Mouse (Mus musculus): ENCODE data around the gene Klhdc2. TPM values are rescaled to one million over a fixed set of nuclear protein-coding genes. Genes with fewer than 3 reads are reported as not detected.

Klhdc2 gene
- polyA plus RNA-seq (2015; fragmentation: Nextera tagmentation; extraction: Ambion mirVana), result 37.9 and 38.8 TPM in 2 replicates

DNA sequence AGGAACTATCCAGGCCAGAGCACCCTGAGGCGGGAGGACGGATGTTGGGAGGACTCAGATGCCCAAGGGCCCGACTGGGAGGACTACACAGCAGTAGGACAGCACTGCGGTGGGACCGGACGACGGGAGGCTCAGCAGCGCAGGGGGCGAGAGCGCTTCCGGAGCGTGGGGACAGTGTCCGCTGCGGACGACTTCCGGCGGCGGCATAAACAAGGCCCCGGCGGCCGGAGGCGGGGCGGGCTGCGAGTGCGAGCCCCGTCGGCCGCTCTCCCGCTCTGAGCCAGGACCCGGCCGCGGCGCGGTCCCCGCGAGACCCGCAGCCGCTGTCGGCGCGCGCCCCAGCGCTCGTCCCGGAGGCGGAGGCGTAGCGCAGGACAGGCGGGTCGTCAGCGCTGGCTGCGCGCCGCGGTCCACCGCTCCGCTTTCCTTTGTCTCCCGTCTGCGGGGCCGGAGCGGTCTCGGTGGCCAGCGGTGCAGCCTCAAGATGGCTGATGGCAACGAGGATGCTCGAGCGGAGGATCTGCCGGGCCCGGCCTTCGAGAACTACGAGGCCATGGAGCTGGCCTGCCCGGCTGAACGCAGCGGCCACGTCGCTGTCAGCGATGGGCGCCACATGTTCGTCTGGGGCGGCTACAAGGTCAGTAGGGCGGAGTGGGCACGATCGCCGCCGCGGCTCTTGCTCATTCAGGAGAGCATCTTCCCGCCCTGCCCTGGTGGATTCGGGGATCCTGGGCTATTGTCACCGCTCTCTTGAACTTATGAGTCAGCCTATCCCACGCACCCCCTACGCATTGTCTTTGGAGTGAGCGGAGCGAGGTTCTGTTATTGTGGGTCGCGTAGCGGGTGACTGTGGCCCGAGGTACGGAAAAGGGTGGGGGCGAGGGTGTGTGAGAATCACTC lies at the start of gene Klhdc2:
Gene Klhdc2 (plus strand): TSS at position 171 of the 900 bp plus-strand sequence.
- DNase-seq (ENCODE audit: low spot score), result peak; percentile 53

DNA sequence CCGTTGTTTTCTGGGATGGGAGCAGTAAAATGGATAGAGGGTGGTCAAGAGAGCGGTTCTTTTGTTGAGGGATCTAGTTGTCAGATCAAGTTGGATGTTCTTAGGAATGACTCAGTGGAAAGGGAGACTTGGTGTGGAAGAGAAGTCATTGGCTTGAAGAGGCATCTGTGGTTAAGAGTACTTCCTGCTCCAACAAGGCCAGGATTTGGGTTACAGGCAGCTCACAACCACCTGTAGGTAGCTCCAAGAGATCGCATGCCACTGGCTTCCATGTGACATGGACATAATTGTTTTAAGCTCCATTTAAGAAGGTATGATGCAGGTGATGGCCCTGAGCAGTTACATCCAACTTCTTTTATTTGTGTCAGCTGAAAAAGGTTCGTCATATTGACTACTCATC lies 46.7 kb upstream of the Klhdc2 start:
- no peak for DNase-seq (ENCODE audit: low spot score)

GRCm38 (mm10) chr12:69250756-69251155 lies 45.7 kb upstream of the Klhdc2 start:
- no peak for DNase-seq (ENCODE audit: low spot score)

DNA sequence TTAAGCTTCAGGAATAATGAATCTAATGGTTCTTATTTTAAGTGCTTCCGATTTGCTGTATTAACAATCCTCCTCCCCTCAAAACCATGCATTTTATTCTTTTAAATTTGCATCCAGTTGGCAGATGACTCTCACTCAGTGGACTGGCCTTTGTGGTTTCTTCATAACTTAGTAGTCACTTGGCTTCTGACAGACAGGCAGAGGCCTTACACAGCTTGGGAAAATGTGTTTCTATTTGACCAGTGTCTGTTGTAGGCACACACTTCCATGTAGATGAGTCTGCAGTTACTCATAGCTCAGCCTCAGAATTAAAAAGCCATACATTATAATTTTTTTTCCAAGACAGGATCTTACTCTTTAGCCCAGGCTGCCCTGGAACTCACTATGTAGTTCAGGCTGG lies 42.7 kb upstream of the Klhdc2 start:
- DNase-seq (ENCODE audit: low spot score), result no peak

- peak; percentile 75 for DNase-seq (ENCODE audit: low spot score)
Observed at GRCm38 (mm10) chr12:69257836-69258235, 38.6 kb upstream of the Klhdc2 start.

GRCm38 (mm10) chr12:69262251-69262650 lies 34.2 kb upstream of the Klhdc2 start:
- DNase-seq (ENCODE audit: low spot score), result no peak

DNA sequence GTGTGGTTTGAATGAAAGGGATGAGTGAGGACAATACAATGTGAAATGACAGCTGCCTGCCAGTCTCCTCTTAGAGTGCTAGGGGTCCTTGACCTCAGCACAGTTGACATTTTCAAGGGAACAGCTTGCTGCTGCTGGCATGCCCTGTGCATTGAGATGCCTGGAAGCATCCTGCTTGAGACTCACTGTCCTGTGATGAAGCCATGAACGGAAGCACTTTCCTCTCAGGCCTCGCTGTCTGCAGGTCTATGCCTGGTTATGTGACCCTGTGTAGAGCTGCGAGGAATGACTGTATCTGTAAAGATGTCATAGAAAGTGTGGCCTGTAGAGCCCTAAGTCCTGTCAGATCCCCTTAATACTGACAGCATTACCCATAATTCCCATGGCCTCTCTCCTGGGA lies 31.4 kb upstream of the Klhdc2 start:
- DNase-seq (ENCODE audit: low spot score), result no peak

GRCm38 (mm10) chr12:69267956-69268632 lies 28.4 kb upstream of the Klhdc2 start:
- DNase-seq (ENCODE audit: low spot score), result peak; percentile 10

- DNase-seq (ENCODE audit: low spot score), result no peak
Observed at GRCm38 (mm10) chr12:69268956-69269355, 27.5 kb upstream of the Klhdc2 start.

GRCm38 (mm10) chr12:69279931-69280469 lies 16.5 kb upstream of the Klhdc2 start:
- no peak for DNase-seq (ENCODE audit: low spot score)

DNA sequence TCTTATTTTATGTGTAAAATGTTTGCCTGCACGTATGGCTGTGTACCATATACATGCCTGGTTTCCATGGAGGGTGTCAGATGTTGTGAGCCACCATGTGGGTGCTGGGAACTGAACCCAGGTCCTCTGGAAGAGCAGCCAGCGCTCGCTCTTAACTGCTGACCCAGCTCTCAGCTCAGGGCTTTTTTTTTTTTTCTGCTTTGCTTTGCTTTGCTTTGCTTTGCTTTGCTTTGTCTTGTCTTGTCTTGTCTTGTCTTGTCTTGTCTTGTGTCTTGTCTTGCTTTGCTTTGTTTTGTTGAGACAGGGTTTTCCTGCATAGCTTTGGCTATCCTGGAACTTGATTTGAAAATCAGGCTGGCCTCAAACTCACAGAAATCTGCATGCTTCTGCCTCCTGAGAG lies 15.6 kb upstream of the Klhdc2 start:
- DNase-seq (ENCODE audit: low spot score), result no peak

DNA sequence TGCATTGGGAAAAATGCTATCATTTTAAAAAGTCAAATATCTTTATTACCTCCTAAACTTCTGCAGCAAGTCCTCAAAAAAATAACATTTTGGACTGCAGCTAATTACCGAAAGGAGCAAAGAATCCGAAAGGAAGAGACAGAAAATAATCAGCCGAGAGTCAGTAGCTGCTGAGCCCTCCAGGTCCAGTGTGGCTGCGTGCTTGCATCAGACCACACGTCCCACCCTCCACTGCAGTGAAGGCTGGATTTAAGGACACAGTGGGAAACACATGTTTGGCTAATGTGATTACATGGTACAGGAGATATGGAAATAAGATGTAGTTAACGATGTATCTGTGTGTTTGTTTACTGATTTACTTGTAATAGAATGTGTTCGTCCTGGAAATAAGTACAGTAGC lies 13.3 kb upstream of the Klhdc2 start:
- DNase-seq (ENCODE audit: low spot score), result no peak

DNA sequence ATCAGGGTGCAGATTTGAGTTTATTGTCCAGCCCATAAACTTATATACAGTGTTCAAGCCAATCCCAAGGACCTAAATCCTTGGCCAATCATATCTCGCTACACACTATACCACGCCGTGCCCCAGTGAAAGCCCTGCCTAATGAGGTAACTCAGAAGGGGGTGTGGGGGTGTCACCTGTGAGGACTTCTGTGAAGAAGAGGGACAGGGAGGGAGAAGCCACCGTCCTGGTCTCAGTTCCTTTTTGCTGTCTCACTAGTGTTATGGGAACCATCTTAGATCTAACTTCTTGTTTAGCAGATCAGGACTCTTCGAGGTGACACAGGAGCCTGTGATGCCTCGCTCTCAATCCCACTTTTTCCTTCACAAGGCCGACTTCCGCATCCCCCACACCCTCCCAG lies 8.9 kb upstream of the Klhdc2 start:
- DNase-seq (ENCODE audit: low spot score), result no peak

DNA sequence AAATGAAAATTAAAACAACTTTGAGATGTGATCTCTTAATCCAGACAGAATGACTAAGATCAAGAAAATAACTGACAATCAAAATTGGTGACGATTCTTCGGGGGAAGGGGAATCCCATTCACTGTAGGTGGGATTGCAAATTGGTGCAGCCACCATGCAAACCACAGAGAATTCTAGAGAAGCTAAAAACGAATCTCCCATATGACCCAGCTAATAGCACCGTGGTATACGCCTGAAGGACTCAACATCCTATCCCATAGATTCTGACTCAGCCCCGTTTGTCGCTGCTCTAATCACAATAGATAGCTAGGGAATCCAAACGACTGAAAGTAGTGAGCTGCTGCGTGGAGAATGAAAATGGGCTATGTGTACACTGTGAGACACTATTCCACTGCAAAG lies 7.8 kb upstream of the Klhdc2 start:
- no peak for DNase-seq (ENCODE audit: low spot score)

GRCm38 (mm10) chr12:69292401-69292800 lies 4.1 kb upstream of the Klhdc2 start:
- DNase-seq (ENCODE audit: low spot score), result no peak

DNA sequence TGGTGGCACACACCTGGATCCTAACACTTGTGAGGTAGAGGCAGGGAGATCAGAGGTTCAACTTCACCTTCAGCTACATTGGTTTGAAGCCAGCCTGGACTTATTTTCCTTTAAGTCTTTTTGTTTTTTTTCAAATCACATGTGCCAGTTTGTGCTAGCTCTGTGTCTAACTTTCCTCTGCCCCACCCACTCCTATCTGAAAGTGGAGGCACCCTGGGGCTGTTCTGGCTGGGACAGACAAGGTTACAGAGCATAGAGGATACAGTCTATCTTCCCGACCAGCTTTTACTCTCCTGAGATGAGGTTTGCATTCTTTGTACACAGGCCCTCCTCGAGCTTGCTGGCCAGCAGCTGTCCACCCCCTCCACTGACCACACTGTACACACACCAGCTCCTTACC lies 2.7 kb upstream of the Klhdc2 start:
- no peak for DNase-seq (ENCODE audit: low spot score)

DNA sequence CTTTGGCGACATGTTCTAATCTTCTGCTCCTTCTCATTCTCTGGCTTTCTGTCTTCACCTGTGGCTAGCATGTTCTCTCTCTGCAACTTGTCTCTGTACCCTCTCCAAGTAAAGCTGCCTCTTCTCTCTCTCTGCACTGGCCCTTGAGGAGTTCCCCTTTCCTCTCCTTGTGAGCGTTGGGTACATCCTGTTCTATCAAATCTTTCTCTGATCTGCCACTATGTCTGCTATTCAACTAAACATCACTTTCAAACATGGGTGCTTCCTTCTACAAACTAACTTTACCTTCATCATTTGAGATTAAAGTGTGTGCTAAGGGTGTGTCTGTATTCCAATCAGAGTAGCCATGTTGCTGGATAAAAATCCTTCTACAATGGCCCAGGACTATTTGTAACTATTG lies 1.5 kb upstream of the Klhdc2 start:
- DNase-seq (ENCODE audit: low spot score), result no peak

DNA sequence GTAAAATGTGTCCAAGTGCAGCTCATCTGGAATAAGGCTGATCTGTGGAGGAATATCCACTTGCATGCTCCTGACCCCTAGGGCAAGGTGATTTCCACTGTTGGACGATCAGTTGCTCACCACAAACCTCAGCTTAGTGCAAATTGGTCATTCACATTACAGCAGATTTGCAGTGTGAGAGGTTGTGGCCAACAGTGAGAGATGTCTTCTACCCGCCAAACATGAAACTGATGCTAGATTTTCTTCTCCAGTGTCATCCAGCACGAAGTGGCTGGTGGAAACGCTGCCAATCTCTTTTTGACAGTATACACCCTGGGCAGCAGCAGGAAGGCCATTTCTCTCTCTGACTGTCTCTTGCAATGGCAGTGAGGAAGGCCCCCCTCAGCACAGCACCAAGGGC lies 830 bp upstream of the Klhdc2 start:
- no peak for DNase-seq (ENCODE audit: low spot score)

GRCm38 (mm10) chr12:69297411-69298150 lies 1.1 kb downstream of the Klhdc2 start:
- peak; percentile 36 for DNase-seq (ENCODE audit: low spot score)

DNA sequence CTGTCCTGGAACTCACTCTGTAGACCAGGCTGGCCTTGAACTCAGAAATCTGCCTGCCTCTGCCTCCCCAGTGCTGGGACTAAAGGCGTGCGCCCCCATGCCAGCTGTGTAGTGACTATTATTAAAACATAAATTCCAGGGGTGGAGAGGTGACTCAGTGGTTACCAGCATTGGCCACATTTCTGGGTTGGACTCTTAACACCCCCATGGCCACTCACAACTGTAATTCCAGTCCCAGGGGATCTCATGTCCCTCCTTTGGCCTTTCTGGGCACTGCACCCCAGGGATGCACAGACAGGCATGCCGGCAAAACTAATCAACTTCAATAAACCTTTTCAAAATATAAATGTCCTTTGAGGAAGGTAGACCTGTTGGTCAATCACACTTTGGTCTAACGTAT lies 1.8 kb downstream of the Klhdc2 start:
- DNase-seq (ENCODE audit: low spot score), result no peak

- no peak for DNase-seq (ENCODE audit: low spot score)
Observed at GRCm38 (mm10) chr12:69299231-69299630, 2.8 kb downstream of the Klhdc2 start.

- no peak for DNase-seq (ENCODE audit: low spot score)
Observed at GRCm38 (mm10) chr12:69299831-69300230, 3.4 kb downstream of the Klhdc2 start.
